Mouse (Mus musculus) megakaryocyte, embryonic 14.5 days (primary cell): Measurements from ENCODE around the gene Zfp740.

Experiments
- FLI1 ChIP-seq: IDR thresholded peaks from 2 replicates; pipeline ENCODE4 v1.6.1; 2012; ENCODE audit warnings: low read length, inconsistent platforms, mixed read lengths
- GATA1 ChIP-seq: IDR thresholded peaks from 3 replicates; pipeline ENCODE4 v1.6.1; 2012; ENCODE audit warnings: mixed read lengths, low read length, inconsistent platforms, borderline replicate concordance

- no peak for TF ChIP-seq GATA1
- no peak for TF ChIP-seq FLI1
Observed at GRCm38 (mm10) chr15:102209114-102209513, 6.1 kb downstream of the Zfp740 start.
